Mouse (Mus musculus): ENCODE data around the gene Cdkn2d. TPM values are rescaled to one million over a fixed set of nuclear protein-coding genes. Genes with fewer than 3 reads are reported as not detected.

Cdkn2d gene
- polyA plus RNA-seq (2012; rRNA removed): 319 and 330 TPM in 2 replicates

- H3K27me3 ChIP-seq (ENCODE audit: control insufficient read depth, insufficient read depth, low read length): no peaks in the 10 kb centered on the region
- H3K4me1 ChIP-seq (replicated peaks; ENCODE audit: control insufficient read depth, insufficient read depth, low read length): peaks cover 17% of the 10 kb centered on the region
- no peaks in the 10 kb centered on the region for H3K36me3 ChIP-seq (ENCODE audit: control insufficient read depth, insufficient read depth, low read length)
- peak; percentile 100 for DNase-seq
- peak within 1 kb of the TSS; percentile 85 for H3K4me3 ChIP-seq (ENCODE audit: control insufficient read depth, insufficient read depth, low read length)
- WGBS: under 1% methylated on average over 51 of the region's 51 CpGs
- TF ChIP-seq CTCF (IDR thresholded peaks at IDR 0.05; ENCODE audit: borderline replicate concordance, control insufficient read depth, extremely low read depth, insufficient read depth, low read length, poor library complexity) (peak; percentile 66; the same call in 1 of the 2 replicates), POLR2A (IDR thresholded peaks at IDR 0.05; ENCODE audit: control insufficient read depth, extremely low read depth, insufficient read depth, low read length, poor library complexity) (peak; percentile 95)
- H3K27ac ChIP-seq (ENCODE audit: control insufficient read depth, insufficient read depth, low read length): peak within 1 kb of the TSS; percentile 72
Observed at GRCm38 (mm10) chr9:21291022-21291787, at the start of gene Cdkn2d. Cdkn2d (minus strand) TSS chr9:21291407.

- no peak overlapping the region for H3K4me3 ChIP-seq (ENCODE audit: control insufficient read depth, insufficient read depth, low read length)
- H3K36me3 ChIP-seq (ENCODE audit: control insufficient read depth, insufficient read depth, low read length): peaks cover 48% of the 10 kb centered on the region
- no peak overlapping the region for H3K27ac ChIP-seq (ENCODE audit: control insufficient read depth, insufficient read depth, low read length)
- no peaks in the 10 kb centered on the region; the same call in 1 of the 2 replicates for H3K4me1 ChIP-seq (replicated peaks; ENCODE audit: control insufficient read depth, insufficient read depth, low read length)
- no peak for DNase-seq
- WGBS: 96% methylated on average over 4 of the region's 4 CpGs
- TF ChIP-seq CTCF (IDR thresholded peaks at IDR 0.05; ENCODE audit: borderline replicate concordance, control insufficient read depth, extremely low read depth, insufficient read depth, low read length, poor library complexity) (no peak), POLR2A (IDR thresholded peaks at IDR 0.05; ENCODE audit: control insufficient read depth, extremely low read depth, insufficient read depth, low read length, poor library complexity) (no peak)
- no peaks in the 10 kb centered on the region for H3K27me3 ChIP-seq (ENCODE audit: control insufficient read depth, insufficient read depth, low read length)
Observed at GRCm38 (mm10) chr9:21340411-21340810, 49.2 kb upstream of the Cdkn2d start.

- no peaks in the 10 kb centered on the region for H3K27me3 ChIP-seq (ENCODE audit: control insufficient read depth, insufficient read depth, low read length)
- no peak for TF ChIP-seq POLR2A (IDR thresholded peaks at IDR 0.05; ENCODE audit: control insufficient read depth, extremely low read depth, insufficient read depth, low read length, poor library complexity)
- no peak for TF ChIP-seq CTCF (IDR thresholded peaks at IDR 0.05; ENCODE audit: borderline replicate concordance, control insufficient read depth, extremely low read depth, insufficient read depth, low read length, poor library complexity)
- peaks cover 13% of the 10 kb centered on the region for H3K4me1 ChIP-seq (replicated peaks; ENCODE audit: control insufficient read depth, insufficient read depth, low read length)
- 93% methylated on average over 20 of the region's 20 CpGs for WGBS
- H3K27ac ChIP-seq (ENCODE audit: control insufficient read depth, insufficient read depth, low read length): no peak overlapping the region
- H3K36me3 ChIP-seq (ENCODE audit: control insufficient read depth, insufficient read depth, low read length): peaks cover 21% of the 10 kb centered on the region
- H3K4me3 ChIP-seq (ENCODE audit: control insufficient read depth, insufficient read depth, low read length): no peak overlapping the region
- no peak for DNase-seq
Observed at GRCm38 (mm10) chr9:21337652-21338051, 46.4 kb upstream of the Cdkn2d start.

- no peak for DNase-seq
- TF ChIP-seq POLR2A (IDR thresholded peaks at IDR 0.05; ENCODE audit: control insufficient read depth, extremely low read depth, insufficient read depth, low read length, poor library complexity): no peak
- no peak for TF ChIP-seq CTCF (IDR thresholded peaks at IDR 0.05; ENCODE audit: borderline replicate concordance, control insufficient read depth, extremely low read depth, insufficient read depth, low read length, poor library complexity)
- Histone ChIP-seq H3K27me3 (ENCODE audit: control insufficient read depth, insufficient read depth, low read length) (no peaks in the 10 kb centered on the region), H3K36me3 (ENCODE audit: control insufficient read depth, insufficient read depth, low read length) (peaks cover 15% of the 10 kb centered on the region), H3K27ac (ENCODE audit: control insufficient read depth, insufficient read depth, low read length) (no peak overlapping the region), H3K4me1 (replicated peaks; ENCODE audit: control insufficient read depth, insufficient read depth, low read length) (peaks cover 23% of the 10 kb centered on the region), H3K4me3 (ENCODE audit: control insufficient read depth, insufficient read depth, low read length) (no peak overlapping the region)
- WGBS: 93% methylated on average over 8 of the region's 8 CpGs
Observed at GRCm38 (mm10) chr9:21336491-21336890, 45.3 kb upstream of the Cdkn2d start.

- no peaks in the 10 kb centered on the region for H3K27me3 ChIP-seq (ENCODE audit: control insufficient read depth, insufficient read depth, low read length)
- DNase-seq: no peak
- no peak overlapping the region for H3K4me3 ChIP-seq (ENCODE audit: control insufficient read depth, insufficient read depth, low read length)
- H3K4me1 ChIP-seq (replicated peaks; ENCODE audit: control insufficient read depth, insufficient read depth, low read length): peaks cover 32% of the 10 kb centered on the region
- TF ChIP-seq CTCF (IDR thresholded peaks at IDR 0.05; ENCODE audit: borderline replicate concordance, control insufficient read depth, extremely low read depth, insufficient read depth, low read length, poor library complexity): no peak
- H3K27ac ChIP-seq (ENCODE audit: control insufficient read depth, insufficient read depth, low read length): no peak overlapping the region
- peaks cover 13% of the 10 kb centered on the region for H3K36me3 ChIP-seq (ENCODE audit: control insufficient read depth, insufficient read depth, low read length)
- WGBS: 92% methylated on average over 4 of the region's 4 CpGs
Observed at GRCm38 (mm10) chr9:21335391-21335790, 44.2 kb upstream of the Cdkn2d start.

- H3K4me1 ChIP-seq (replicated peaks; ENCODE audit: control insufficient read depth, insufficient read depth, low read length): peaks cover 38% of the 10 kb centered on the region
- H3K4me3 ChIP-seq (ENCODE audit: control insufficient read depth, insufficient read depth, low read length): no peak overlapping the region
- H3K36me3 ChIP-seq (ENCODE audit: control insufficient read depth, insufficient read depth, low read length): peaks cover 7% of the 10 kb centered on the region
- no peak for TF ChIP-seq CTCF (IDR thresholded peaks at IDR 0.05; ENCODE audit: borderline replicate concordance, control insufficient read depth, extremely low read depth, insufficient read depth, low read length, poor library complexity)
- TF ChIP-seq POLR2A (IDR thresholded peaks at IDR 0.05; ENCODE audit: control insufficient read depth, extremely low read depth, insufficient read depth, low read length, poor library complexity): no peak
- no peak overlapping the region for H3K27ac ChIP-seq (ENCODE audit: control insufficient read depth, insufficient read depth, low read length)
- no peak for DNase-seq
- no peaks in the 10 kb centered on the region for H3K27me3 ChIP-seq (ENCODE audit: control insufficient read depth, insufficient read depth, low read length)
Observed at GRCm38 (mm10) chr9:21334747-21335146, 43.5 kb upstream of the Cdkn2d start.

Data from thymus, adult 2 months (tissue).